Mouse (Mus musculus) activated CD4-positive, CD25-positive, alpha-beta regulatory T cell, adult 4 months (primary cell): ENCODE results near the gene Itga6. TPM values are rescaled to one million over a fixed set of nuclear protein-coding genes. Genes with fewer than 3 reads are reported as not detected.
"Not testable (repeated sequence)": the region's sequence is repeated elsewhere in the genome, so short reads cannot be mapped to it uniquely, and the experiment has no call there.

Source experiments
- ATAC-seq: one replicate; pipeline ENCODE4 v1.8.0; 2017
- polyA plus RNA-seq, 2 experiments: library from polyadenylated mRNA; unstranded; fragments of 100-300 nt; shearing (Covaris generic); gene quantifications; one replicate each; pipeline ENCODE4 v1.2.1; 2017

Gene Itga6
- polyA plus RNA-seq, 2 experiments from 2014 or later = 43.6 to 60.4 TPM

DNA sequence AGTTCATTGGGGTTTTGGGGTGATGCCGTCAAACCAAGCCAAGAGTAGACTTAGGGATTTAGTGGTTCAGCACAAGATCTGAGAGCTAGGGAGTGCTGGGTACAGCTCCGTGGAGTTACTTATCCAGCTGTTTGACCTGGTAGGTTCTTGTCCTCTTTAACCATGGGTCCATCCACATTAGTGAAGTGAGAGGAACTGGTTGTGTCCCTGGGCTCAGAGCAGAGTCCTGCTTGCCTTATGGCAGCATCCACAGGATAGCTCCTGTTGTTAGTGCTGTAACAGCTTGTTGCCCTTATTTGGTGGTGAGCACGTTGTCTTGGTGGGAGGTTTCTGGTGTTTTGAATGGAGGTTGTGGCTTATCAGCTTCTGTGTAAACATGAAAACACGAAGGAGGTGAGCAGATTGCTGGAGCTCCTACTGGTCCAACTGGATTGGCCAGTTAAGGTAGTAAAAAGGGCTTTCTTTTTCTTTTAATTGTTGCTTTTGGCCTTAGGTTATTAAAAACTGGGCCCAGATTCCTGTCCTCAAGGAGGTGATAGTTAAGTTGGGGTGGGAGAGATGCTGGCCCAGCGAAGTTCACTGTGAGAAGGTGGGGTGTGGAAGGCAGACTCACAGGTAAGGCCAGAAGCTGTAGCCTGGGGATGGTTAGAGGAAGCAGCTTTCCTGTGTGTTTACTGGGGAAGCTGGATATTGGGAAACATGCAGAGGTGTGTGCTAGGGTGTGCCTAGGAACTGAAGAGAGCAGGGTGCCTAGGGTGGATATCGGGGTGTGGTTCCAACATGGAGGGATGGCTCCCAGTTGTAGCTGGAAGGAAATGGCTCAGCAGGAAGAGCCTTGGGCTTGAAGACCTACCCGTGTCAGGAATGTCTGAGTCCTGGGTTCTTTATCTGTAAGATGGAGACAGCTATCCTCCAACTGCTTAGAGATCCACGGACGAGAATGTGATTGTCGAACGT is 60.5 kb downstream of the Itga6 start:
- ATAC-seq = no peak

DNA sequence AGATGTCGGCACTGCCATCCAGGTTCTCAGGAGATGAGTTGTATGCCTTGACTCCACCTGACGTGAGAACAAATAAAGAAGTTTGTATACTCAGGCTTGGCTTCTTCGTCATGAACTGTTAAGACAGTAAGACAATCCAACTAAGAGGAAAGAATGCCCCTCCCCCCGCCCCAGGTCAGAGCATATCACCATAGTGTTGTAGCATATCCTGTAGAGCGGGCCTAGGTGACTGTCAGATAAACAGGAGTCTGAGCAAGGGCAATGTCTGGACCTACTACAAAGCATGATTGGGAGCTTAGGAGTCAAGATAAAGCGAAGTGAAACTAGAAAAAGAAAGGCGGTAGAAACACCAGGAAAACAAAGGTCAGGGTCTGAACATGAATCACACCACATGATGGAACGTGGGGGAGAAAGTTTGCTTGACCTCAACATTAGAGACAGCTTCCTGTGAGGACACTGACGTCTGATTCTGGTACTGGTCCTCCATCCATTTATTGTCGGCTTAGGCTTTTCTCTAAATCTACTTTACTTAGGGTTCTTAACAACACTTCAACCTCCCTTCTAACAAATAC is 64.0 kb downstream of the Itga6 start:
- peak; percentile 20 for ATAC-seq

DNA sequence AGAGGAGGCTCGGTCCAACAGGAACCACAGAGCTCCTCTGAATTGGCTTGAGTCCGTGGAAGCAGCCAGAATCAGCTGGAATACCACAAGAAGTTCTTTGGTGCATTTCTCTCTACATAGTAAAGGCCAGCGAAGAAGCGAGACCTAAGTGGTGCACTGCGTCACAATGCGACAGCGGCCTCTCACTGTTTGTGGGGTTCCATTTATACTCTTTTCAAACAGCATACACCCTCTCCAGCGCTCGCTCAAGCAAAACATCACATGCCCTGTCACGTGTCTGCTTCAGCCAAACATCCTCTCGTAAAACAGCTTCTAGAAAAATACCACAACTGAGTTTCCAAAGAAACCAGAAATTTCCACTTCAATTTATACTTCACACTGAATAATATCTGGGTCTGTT is 64.6 kb downstream of the Itga6 start:
- peak; percentile 56 for ATAC-seq

DNA sequence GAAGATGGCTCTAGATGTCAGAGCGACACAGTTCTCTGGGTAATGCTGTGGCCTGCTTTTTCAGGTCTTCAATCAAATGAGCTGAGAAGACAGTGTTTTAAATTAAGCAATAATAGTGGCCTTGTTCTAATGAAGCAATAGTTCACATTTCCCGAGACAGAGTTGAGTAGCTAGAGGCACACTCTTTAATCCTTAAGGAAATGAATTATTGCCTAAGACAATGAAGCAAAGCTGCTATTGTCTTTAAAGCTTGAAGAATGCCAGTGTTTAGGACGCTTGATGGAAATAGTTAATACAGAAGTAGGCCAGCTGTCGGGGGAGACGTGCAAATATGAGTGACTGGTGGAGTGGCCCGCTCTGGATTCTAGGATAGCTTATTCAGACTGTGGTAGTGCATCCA is 65.5 kb downstream of the Itga6 start:
- ATAC-seq = no peak

DNA sequence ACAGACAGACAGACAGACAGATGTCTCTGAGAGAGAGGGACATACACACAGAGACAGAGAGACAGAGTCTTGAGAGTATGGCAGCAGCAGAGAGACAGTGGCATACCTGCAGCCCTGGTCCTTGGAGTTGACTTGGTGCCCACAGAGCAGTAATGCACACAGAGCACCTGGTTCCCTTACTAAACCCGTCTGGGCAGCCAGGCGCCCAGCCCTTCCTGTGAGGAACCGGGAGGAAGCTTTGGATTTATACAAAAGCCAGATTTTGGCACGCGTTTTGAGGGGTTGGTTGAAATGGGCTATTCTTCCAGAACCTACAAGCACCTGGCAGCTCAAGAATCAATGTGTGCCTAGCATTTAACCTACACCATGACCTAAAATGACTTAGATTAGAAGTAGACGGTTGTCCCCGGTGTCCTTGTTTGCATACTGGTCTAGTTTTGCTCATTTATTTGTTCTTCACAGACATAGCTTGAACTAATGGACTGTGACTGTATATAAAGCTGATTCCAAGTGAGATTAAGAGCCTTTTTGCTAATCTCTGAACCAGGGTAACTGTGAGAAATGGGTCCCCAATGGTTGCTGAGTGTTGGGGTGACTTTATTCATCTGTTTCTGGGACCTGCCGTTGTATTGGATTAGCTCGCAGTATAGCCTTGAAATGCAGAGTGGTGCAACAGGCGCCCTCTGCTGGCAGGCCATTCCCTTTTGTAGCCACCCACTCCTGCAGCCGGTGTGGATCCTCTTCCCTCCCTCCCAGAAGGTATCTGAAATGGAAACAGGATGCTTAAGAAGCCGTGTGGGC is 67.0 kb downstream of the Itga6 start:
- peak; percentile 14 for ATAC-seq

GRCm38 (mm10) chr2:71813022-71813358 is 67.6 kb downstream of the Itga6 start:
- ATAC-seq = no peak

DNA sequence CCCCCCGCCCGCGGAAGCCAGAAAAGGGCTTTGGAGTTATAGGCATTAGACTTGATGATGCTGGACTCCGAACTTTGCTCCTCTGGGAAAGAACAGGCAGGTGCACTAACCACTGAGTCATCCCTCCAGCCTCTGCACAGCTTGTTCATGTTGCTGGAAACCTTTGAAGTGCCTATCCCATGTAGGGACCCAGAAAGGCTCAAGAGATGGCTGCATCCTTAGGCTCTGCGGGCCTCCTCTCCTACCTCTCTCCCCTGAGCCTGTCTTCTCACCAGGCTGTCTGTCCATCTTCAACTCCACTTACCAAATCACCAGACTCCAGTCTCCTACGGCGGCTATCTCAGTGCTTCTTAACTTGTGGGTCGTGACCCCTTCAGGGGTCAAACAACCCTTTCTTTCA is 68.0 kb downstream of the Itga6 start:
- no peak for ATAC-seq

- peak; percentile 79 for ATAC-seq
These were observed 68.6 kb downstream of the Itga6 start for GRCm38 (mm10) chr2:71814016-71814415.

GRCm38 (mm10) chr2:71815279-71815678 is 69.9 kb downstream of the Itga6 start:
- no peak for ATAC-seq

GRCm38 (mm10) chr2:71816391-71817041 is 71.1 kb downstream of the Itga6 start:
- ATAC-seq = peak; percentile 1

- ATAC-seq = no peak
These were observed 78.7 kb downstream of the Itga6 start for GRCm38 (mm10) chr2:71824146-71824545.

- ATAC-seq = no peak
These were observed 82.3 kb downstream of the Itga6 start for GRCm38 (mm10) chr2:71827711-71828110.

GRCm38 (mm10) chr2:71828928-71829327 is 83.5 kb downstream of the Itga6 start:
- ATAC-seq = no peak

DNA sequence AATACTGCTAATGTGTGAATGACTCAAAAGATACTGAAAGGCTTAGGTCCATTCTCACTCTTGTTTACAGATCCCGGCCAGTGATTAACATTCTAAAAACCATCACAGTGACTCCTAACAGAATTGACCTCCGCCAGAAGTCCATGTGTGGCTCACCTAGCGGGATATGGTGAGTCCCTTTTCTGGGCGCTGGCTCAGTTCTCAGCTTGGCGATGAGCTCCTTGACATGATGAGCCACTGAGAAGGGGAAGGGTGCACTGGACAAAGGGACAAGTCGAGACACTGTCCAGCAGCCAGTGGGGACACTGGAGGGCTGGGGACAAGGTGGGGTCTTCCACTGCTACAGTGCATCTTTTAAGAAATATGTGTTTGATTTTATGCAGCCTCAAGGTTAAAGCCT is 88.2 kb downstream of the Itga6 start:
- no peak for ATAC-seq

DNA sequence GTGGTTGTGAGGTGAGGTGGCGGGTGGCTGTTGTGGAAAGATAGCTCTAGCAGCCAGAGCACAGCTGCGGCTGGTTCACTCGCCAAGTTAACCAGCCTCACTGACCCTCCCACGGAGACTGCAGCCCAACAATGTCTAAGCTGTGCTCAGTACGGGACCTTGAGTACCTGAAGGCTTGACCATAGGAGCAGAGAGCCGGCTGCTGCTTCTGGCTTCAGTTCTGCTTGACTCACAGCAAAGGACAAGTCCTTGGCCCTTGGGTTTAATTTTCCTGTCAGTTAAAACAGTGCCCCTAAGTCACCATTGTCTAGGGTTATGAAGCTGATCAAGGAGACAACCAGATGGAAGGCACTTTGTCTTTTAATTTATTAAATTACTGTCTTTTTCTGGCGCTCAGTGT is 89.0 kb downstream of the Itga6 start:
- no peak for ATAC-seq

DNA sequence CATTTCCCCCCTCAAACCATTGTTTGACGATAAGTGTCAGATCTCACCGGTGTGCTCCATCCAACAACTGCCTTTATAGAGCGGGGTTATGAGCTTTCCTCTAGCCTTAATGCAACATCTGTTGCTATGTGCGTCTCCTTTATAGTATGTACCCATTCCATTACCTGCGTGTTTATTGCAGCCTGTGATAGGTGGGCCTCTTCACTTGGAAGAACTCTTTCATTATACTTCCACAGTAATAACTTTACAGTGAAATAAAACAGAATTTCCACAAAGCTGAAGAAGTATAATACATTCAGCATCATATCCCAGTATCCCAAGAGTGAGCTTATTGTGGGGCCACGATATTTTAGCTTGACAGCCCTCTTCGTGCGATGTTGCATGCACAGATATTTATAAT is 90.1 kb downstream of the Itga6 start:
- ATAC-seq = no peak

GRCm38 (mm10) chr2:71836232-71836631 is 90.8 kb downstream of the Itga6 start:
- ATAC-seq = no peak

GRCm38 (mm10) chr2:71837261-71837660 is 91.8 kb downstream of the Itga6 start:
- no peak for ATAC-seq

- ATAC-seq = peak; percentile 83
These were observed 92.4 kb downstream of the Itga6 start for GRCm38 (mm10) chr2:71837791-71838190.

GRCm38 (mm10) chr2:71843316-71843715 is 97.9 kb downstream of the Itga6 start:
- peak; percentile 40 for ATAC-seq

DNA sequence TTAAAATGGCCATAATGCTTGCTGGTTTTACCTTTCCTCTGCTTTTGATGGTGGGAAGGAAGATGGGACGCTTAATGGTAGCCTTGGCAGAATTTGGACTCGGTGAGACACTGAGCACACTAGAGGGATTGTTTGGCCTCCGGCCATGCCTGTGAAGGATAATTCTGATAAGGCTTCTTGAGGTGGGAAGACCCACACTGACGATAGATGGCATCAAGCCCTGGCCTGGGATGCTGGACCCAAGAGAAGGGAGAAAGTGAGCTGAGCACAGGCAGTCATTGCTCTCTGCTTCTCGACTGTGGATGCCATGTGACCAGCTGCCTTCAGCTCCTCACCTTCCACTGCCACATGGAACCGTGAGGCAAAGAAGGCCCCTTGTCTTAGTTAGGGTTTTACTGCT is 99.5 kb downstream of the Itga6 start:
- ATAC-seq = no peak

GRCm38 (mm10) chr2:71852161-71852560 is 106.7 kb downstream of the Itga6 start:
- not testable (repeated sequence) for ATAC-seq

GRCm38 (mm10) chr2:71855076-71855475 is 109.7 kb downstream of the Itga6 start:
- no peak for ATAC-seq
